Mouse (Mus musculus): Measurements from ENCODE around the gene Tmem102.

Tmem102 gene

DNA sequence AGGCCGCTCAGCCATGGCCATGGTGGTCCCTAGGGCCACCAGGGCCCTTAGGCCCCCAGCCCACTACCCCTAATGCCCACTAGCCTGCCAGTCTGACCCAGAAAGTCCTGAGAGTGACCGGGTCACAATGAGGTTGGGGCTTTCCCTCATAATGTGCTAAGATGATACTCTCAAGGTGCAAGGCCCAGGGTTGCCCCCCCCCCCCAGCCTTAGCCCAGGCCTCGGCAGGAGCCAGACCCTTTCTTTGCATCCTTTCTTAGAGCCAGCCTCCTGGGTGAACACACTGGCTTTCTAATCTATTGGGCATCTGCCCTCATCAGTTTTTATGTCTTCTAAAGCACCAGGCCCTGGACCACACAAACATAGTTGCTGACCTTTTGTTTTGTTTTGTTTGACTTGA, 16.7 kb upstream of the Tmem102 start, which contains the start of gene Spem1:
Spem1 (minus strand) TSS at position 101 of the 400 bp plus-strand sequence.
- no peak for DNase-seq (ENCODE audit: extremely low spot score, low spot score)

DNA sequence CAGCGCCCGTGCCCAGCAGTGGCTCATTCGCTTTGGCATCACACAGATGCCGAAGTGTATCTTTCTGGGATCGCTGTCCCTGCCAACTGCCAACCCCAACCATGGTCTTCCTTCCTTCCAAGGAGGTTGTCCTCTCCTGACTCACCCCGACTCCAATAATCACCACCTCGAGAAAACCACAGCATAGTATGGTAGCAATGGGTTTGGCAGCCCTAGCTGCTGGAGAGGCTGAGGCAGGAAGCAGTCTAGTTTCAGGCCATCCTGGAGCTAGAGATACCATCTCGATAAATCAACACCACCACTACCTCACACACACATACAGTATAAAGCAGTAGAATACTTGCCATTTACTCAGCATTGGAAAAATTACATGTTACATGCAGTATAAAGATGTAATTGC, 13.4 kb upstream of the Tmem102 start:
- no peak for DNase-seq (ENCODE audit: extremely low spot score, low spot score)

DNA sequence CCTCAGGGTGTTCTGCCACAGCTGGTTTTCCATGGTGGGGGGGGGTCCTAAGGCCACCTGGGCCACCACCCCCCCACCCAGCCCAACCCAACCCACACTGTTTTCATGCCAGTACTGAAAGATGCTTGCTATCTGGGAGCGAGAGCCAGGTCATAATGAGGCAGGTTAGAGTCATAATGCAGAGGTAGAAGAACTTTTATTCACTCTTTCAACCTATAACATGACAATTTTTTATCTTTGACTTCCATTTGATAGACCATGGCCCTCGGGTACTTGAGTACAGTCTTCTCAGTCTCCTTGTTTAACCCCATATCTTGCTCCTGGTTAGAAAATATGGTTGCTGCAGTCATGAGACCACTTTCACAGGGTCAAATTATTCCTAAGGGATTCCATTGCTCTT, 12.9 kb upstream of the Tmem102 start, which contains the start of gene Spem2:
Spem2 (minus strand) TSS at position 101 of the 400 bp plus-strand sequence.
- no peak for DNase-seq (ENCODE audit: extremely low spot score, low spot score)

DNA sequence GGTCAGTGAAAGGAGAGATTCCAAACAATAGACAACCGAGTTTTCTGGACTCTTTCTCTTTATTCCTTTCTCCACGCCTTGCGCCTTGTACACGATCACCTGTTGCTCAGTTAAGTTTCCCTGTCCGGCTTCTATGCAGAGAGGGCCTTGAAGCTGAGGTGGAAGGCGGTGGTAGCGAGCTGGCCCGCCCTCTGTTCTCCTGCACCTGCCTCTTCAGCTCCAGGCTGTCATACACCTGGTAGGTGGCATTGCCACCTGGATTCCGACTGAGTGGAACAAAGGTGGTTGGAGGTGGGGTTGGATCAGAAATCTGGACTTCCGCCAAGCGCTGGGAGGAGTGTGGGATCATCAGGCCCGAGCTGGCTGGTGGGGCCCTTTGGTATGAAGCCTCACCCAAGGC, 11.1 kb upstream of the Tmem102 start:
- DNase-seq (ENCODE audit: extremely low spot score, low spot score) = no peak

DNA sequence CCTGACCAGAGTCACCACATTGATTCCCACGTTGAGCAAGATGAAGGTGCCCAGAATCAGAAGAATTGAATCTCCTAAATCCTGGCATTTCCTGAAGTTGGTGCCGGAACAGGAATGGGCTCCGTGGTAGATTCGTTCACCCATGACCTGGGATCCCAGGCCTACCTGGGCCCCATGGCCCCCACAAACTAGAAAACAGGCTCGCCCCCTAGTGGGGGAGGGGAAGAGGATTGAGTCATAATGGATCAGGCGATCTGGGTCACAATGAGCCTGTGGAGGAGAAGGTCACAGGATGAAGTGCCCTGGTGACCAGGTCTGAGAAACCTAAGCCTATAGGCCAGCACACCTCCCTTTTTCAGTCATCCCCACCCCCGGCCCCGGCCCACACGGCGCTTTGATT, 9.7 kb upstream of the Tmem102 start, which contains the start of gene Gm39566:
Gm39566 (minus strand) TSS at position 144 of the 400 bp plus-strand sequence.
- no peak for DNase-seq (ENCODE audit: extremely low spot score, low spot score)

DNA sequence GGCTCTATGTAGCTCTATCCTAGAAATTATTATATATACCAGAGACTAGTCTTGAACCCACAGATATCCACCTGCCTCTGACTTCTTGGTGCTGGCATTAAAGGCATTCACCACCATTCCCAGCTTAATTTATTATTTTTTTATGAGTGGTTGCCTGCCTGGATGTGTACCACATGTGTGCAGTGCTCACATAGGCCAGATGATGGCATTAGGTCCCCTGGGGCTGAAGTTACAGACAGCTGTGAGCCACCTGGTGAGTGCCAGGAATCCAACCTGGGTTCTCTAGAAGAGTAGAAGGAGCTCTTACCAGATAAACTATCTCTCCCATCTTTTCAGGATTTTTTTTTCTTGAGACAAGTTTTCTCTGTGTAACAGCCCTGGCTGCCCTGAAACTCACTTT, 4.9 kb upstream of the Tmem102 start:
- no peak for DNase-seq (ENCODE audit: extremely low spot score, low spot score)

DNA sequence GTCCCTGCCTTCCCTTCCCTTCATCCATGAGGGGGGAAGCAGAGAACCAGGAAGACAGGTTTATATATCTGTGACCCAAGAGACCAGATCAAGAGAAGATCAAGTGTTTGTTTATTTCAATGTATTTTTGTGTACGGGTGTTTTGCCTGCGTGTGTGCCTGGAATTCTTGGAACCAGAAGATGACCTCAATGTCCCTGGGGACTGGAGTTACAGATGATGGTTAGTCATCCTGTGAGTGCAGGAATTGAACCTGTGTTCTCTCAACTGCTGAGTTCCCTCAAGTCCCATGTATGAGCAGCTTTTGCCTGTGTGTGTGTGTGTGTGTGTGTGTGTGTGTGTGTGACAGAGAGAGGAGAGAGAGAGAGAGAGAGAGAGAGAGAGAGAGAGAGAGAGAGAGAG, 2.2 kb upstream of the Tmem102 start:
- no peak for DNase-seq (ENCODE audit: extremely low spot score, low spot score)

DNA sequence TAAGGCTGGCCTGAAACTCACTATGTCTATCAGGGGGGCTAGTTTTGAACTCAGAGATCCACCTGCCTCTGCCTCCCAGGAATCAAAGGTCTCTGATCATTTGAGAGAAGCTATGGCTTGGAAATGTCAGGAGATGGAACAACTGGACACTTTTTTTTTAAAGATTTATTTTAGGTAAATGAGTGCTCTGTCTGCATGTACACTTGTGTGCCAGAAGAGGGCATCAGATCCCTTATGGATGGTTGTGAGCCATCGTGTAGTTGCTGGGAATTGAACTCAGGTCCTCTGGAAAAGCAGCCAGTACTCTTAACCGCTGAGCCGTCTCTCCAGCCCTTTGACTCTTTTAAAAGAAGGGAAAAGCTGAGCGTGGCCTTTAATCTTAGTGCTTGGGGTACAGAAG, 954 bp upstream of the Tmem102 start:
- DNase-seq (ENCODE audit: extremely low spot score, low spot score) = no peak

DNA sequence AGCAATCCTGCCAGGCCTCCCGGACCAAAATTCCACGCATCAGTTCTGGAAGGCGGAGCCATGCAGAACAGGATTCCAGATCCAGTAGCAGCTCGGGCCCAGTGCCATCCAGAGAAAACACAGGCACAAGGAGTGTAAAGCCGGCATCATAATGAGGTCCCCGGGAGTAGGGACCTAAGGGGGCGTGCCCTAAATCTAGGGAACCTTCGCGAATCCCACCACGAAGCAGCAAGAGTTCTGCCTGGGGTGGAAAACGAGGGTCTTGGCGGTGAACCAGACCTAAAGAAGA, 828 bp downstream of the Tmem102 start:
- DNase-seq (ENCODE audit: extremely low spot score, low spot score) = peak; percentile 30

DNA sequence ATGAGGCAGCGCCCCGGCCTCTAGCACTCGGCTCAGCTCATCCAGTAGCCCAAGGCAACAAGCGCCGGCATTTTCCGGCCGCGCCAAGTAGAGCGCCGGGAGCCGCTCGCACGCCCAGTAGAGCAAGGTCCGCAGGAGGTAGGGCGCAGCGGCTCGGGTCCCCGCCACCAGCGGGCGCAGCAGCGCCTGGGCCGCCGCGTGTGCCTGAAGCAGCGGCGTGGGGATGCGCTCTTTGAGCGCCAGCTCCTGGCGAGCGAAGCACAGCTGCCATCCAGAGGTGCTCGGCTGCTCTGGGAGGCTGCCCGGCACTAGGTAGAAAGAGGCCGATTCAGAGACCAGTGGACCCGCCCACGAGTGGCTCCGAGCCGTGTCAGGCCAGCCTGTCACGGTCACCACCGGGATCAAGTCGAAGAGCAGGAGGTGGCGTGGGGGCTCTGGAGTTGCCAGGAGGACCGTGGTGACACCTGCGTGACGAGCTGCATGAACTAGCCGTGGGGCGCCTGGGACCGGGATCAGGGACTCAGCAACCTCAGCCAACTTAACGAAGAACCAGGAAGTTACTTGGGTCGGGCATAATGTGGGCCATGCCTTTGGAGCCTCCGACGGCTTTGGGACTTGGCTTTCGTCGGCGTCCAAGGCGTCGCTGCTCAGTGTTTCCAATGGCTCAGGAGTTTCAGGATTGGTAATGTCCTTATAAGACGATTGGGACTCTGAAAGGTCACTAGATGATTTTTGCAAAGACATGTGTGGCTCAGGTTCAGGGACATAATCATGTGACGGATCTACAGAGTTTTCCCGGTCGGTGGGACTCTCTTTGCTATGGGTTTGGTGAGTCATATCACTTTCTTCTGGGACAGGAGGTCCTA, 1.4 kb downstream of the Tmem102 start:
- peak; percentile 70 for DNase-seq (ENCODE audit: extremely low spot score, low spot score)

DNA sequence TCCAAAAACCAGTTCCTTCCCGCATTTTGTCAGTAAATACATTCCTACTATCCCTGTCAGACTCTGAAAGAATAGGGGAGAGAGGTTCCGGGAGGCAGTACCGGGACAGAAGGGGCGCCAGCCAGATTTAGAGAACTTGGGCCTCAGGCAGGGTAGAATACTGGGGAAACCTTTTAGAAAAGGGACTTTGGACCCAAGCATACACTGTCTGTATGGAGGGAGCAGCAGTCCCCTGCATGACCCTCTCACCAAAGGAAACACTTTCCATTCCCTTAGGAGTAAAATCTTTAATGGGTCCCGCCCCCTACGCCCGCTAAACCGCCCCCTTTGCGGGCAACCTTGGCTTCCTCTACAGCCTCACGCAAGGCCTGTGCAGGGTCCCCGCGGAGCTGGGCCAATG, 2.1 kb downstream of the Tmem102 start:
- DNase-seq (ENCODE audit: extremely low spot score, low spot score) = no peak

DNA sequence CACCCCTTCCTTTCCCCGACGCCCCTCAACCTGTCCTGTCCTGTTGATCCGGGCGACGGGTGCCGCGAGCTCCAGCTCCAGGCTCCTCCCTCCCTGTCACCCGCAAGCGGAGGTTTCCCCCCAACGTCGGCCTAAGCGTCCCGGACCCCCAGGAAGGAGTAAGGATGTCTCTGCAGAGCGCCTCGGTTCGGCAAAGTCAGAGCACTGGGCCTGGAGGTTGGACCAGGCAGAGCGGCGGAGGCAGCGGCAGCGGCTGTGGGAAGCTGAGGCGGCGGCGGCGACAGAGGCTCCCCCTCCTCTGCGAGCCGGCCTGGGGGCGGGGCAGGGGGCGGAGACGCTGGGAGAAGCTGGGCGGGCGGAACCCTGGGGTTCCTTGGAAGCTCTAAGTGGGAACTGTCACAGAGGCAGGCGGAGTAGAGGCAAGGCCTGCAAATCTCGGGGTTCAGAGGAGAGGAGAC, 2.7 kb downstream of the Tmem102 start:
- peak; percentile 77 for DNase-seq (ENCODE audit: extremely low spot score, low spot score)

DNA sequence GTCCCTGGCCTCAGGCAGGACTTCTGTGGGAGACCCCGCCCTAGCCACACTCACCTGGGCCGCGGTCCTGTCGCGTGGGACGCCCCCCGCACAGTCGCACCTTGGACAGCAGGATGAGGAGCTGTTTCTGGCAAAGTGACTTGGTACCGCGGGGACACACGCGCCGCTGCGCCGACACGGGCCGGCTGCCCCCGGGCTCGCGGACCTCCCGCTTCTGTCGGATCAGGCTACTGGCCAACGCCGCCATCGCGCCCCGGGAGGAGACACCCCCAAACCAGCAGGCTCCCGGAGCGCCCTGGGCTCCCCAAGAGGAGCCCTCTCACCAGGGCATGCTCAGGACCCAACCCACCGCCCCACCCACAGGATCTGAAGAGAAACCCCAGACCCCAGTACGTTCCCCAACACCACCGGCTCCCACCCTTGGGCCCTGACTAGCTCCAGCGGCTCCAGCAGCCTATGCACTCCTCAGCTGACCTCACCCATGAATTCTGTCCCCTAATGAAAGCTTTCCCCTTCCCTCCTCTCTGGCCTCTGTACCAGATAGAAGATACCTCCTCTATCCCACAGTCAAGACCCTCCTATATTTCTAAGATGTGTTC, 3.9 kb downstream of the Tmem102 start, which contains the start of gene Fgf11:
Fgf11 (minus strand) TSS at position 479 of the 599 bp plus-strand sequence.
- DNase-seq (ENCODE audit: extremely low spot score, low spot score) = peak; percentile 32

DNA sequence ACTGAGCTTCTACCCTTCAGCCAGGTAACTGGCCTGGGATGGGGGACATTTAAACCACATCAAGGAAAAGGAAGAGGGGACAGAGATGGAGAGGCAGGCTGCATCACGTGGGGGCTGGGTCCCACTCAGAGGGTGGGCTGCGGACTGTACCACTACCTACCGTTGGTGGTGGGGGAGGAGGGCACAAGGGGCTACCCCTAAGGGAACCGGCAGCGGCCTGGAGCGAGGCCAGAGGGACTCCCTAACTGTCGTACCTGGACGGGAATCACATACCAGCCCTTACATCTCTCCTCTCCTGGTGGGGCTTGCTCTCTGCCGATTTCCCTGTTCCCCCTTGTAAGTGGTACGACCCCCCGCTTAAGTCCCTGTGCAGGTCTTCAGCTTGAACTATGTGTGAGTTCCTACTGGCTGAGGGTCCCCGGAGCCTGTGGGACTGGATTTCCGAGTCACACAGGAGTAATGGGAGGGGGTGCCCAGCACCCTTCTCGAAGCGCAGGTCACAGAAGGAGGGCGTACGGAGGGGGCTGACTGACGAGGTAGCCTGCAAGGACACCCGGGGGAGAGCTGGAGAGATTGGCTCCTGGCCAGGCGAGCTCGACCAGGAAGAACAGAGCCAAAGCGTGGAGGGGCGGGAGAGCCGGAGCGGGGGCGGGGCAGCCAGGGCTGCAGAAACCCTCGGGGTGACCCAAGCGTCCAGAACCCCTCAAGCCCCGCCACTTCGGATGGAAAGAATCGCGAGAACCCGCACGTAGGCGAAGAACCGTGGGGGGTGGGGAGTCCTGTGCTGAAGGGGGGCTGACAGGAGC, 4.8 kb downstream of the Tmem102 start:
- peak; percentile 88 for DNase-seq (ENCODE audit: extremely low spot score, low spot score)

DNA sequence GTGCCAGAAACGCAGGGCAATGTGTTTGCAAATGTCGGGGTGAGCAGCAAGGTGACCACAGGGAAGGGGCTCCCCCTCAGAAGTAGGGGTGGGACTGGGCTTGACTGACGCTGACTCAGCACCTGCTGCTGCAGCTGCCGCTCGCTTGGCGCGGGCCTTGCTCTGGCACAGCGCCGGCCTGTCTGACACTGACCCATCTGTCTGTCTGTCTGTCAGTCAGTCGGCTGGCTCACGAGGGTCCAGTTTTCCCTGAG, 5.4 kb downstream of the Tmem102 start:
- no peak for DNase-seq (ENCODE audit: extremely low spot score, low spot score)

DNA sequence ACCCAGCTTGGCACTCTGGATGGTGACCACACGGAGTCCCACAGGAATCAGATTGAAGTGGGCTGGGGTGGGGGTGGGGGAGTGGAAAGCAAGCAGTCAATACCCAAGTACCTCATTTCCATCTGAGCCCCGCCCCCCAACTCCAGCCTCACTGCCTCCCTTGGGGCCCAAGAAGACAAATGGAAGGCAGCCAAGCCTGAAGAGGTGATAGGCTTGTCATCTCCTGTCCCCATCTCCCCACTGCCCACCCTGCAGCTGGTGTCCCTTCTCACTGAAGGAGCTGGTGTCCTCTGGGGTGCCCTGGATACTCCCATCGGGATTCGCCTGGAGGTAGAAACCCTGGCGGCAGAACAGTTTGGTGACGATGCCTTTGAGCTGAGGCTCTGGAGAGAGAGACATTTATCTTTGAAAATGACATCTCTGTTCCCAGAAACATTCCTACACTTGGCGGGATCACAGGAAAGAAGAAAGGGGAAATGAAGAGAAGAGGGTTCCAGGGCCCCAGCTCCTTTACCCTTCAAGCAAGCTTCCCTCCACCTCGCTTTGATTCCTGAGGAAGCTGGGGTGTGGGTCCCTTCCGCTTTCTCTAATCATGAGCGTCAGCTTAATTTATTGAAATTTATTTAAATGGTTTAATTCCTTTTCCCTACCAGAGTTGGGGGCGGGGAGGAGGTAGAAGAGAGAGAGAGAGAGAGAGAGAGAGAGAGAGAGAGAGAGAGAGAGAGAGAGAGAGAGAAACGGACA, 5.9 kb downstream of the Tmem102 start:
- no peak for DNase-seq (ENCODE audit: extremely low spot score, low spot score)

DNA sequence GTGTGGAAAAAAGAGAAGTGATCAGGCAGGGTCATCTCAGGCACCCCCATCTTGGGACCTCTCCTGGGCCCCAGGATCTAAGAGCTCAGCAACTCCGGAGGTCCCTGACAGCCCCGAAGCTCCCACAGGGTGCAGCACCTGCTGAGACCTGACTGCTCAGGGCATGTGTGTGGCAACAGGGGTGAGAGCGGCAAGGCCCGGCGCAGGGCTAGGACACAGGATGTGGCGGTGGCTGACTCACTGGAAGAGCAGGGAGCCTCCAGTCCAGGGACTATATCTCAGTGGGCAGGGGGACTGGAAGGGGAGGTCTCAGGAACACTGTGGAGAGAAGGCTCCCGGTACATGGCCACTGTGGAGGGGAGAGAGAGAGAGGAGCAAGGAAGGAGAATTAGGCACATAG, 7.5 kb downstream of the Tmem102 start:
- DNase-seq (ENCODE audit: extremely low spot score, low spot score) = no peak

DNA sequence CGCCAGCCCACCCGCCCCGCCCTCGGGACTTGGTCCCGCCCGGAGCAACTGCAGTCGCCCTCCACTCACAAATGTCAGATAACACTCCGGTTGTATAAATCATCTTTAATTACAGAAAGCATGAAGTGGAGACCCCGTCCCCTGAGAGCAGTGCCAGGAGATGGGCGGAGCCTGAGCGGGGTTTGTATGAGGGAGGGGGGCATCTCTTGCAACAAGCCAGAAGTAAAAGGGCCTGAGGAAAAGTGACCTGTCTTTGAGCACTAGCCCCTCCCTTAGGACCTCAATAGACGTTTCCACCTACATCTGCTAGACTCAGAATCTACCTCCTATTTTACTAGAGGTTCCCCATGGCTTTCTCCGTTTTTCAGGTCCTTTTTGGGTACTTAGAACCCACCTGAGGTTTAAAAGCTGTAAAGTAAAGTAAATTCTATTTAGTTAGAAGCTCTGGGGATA, 9.4 kb downstream of the Tmem102 start:
- DNase-seq (ENCODE audit: extremely low spot score, low spot score) = no peak

DNA sequence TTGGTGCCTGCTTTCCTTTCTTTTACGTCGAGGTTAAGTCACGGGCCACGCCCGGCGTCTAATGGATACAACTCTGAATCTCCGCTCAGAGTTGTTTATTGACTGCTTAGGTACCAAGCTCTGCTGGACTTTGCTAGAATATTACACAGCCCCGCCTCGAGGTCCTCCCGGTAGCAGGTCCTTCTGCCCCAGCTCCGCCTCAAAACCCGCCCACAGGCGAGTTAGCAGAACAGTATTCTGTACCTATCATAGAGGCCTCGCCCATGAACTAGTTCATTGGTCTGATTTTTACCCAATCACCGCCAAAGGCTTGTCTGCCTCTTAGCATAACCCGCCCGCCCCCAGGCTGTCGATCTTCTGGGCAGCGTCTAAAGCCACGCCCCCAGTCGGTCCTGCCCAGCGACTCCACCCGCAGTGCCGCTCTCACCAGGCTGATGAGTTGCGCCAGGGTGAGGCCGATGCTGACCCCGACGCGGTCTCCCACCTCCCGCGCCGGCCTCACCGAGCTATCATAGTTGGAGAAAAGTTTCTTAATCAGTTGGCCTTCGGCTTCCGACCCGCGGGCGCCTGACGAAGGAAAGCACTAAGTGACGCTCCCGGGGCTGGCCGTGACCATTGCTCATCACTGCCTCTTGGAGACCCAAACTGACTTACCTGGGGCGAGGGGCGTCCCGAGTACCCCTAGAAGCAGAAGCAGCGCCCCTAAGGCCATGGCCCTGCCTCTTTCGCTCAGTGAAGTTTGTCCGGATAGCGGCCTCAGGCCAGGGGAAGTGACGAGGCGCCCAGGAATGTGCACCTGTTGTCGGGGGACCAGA, 10.0 kb downstream of the Tmem102 start, which contains the start of gene Chrnb1:
Chrnb1 (minus strand) TSS at position 776 of the 815 bp plus-strand sequence.
- DNase-seq (ENCODE audit: extremely low spot score, low spot score) = peak; percentile 85

DNA sequence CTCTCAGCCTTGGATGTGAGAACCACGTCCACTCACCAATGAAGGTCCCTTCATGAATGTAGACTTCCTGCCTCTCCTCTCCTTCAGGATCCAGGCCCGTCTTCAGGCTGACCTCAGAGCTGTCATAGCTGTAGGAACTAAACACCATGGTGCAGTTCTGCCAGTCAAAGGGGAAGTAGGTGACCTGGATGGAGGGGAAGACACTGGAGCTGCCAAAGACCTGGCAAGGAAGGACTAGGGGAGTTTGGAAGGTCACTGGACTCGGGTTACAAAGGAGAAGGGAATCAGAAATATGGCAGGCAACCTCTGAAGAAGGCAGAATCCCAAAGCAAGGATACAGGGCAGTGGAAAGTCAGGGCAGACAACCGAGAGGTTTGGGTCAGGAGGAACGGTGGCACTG, 12.0 kb downstream of the Tmem102 start:
- no peak for DNase-seq (ENCODE audit: extremely low spot score, low spot score)
